Mouse (Mus musculus): ENCODE measurements around the gene Trp53. TPM values are rescaled to one million over a fixed set of nuclear protein-coding genes. Genes with fewer than 3 reads are reported as not detected.

Trp53 gene
- polyA plus RNA-seq, 1 experiment = 211 TPM

GRCm38 (mm10) chr11:69632284-69633089, 52.3 kb downstream of the Trp53 start, which contains the start of gene Fxr2:
Fxr2 (plus strand) TSS chr11:69632990.
- no peak for TF ChIP-seq GATA1 (IDR thresholded peaks at IDR 0.05; ENCODE audit: low read length)

- TF ChIP-seq GATA1 (IDR thresholded peaks at IDR 0.05; ENCODE audit: low read length) = no peak
These were observed 53.1 kb downstream of the Trp53 start for GRCm38 (mm10) chr11:69633128-69633866.

- TF ChIP-seq GATA1 (IDR thresholded peaks at IDR 0.05; ENCODE audit: low read length) = no peak
These were observed 55.3 kb downstream of the Trp53 start for GRCm38 (mm10) chr11:69635471-69635870.

Other genes with a start within 250 kb of the Trp53 start
- gene Rnf227, start 239.9 kb upstream of the Trp53 start, polyA plus RNA-seq (2012) = not detected in 2 replicates
- 279 and 331 TPM in 2 replicates for gene Chd3, start 211.0 kb upstream of the Trp53 start, polyA plus RNA-seq (2012)
- gene Naa38, start 184.9 kb upstream of the Trp53 start, polyA plus RNA-seq (2012) = 126 and 142 TPM in 2 replicates
- 7.4 and 7.5 TPM in 2 replicates for gene Cyb5d1, start 184.7 kb upstream of the Trp53 start, polyA plus RNA-seq (2012)
- 2.3 and 3.6 TPM in 2 replicates for gene Tmem88, start 182.1 kb upstream of the Trp53 start, polyA plus RNA-seq (2012)
- gene Kdm6b, start 166.7 kb upstream of the Trp53 start, polyA plus RNA-seq (2012) = 59.3 and 72.1 TPM in 2 replicates
- 0.01 and 0.02 TPM in 2 replicates for gene Dnah2, start 31.2 kb upstream of the Trp53 start, polyA plus RNA-seq (2012)
- 0.66 and 0.68 TPM in 2 replicates for gene Efnb3, start 20.2 kb upstream of the Trp53 start, polyA plus RNA-seq (2012)
- gene Wrap53, start 104 bp upstream of the Trp53 start, polyA plus RNA-seq (2012) = 11.0 and 23.0 TPM in 2 replicates
- gene Atp1b2, start 25.6 kb downstream of the Trp53 start, polyA plus RNA-seq (2012) = 69.6 and 87.4 TPM in 2 replicates
- gene Shbg, start 37.5 kb downstream of the Trp53 start, polyA plus RNA-seq (2012) = not detected in 2 replicates
- gene Sat2, start 41.7 kb downstream of the Trp53 start, polyA plus RNA-seq (2012) = not detected in 2 replicates
- gene Fxr2, start 52.6 kb downstream of the Trp53 start, polyA plus RNA-seq (2012) = 76.6 and 104 TPM in 2 replicates
- 0.30 and 0.49 TPM in 2 replicates for gene Sox15, start 75.0 kb downstream of the Trp53 start, polyA plus RNA-seq (2012)
- gene Mpdu1, start 82.3 kb downstream of the Trp53 start, polyA plus RNA-seq (2012) = 24.4 and 30.0 TPM in 2 replicates
- 1.1 and 1.2 TPM in 2 replicates for gene Cd68, start 85.8 kb downstream of the Trp53 start, polyA plus RNA-seq (2012)
- 326 and 403 TPM in 2 replicates for gene Eif4a1, start 92.1 kb downstream of the Trp53 start, polyA plus RNA-seq (2012)
- 117 and 153 TPM in 2 replicates for gene Senp3, start 101.7 kb downstream of the Trp53 start, polyA plus RNA-seq (2012)
- gene Tnfsf13, start 105.4 kb downstream of the Trp53 start, polyA plus RNA-seq (2012) = not detected in 2 replicates
- gene Tnfsf12, start 115.5 kb downstream of the Trp53 start, polyA plus RNA-seq (2012) = not detected in 2 replicates
- not detected in 2 replicates for gene Tnfsfm13, start 115.7 kb downstream of the Trp53 start, polyA plus RNA-seq (2012)
- gene Polr2a, start 178.3 kb downstream of the Trp53 start, polyA plus RNA-seq (2012) = 65.1 and 65.3 TPM in 2 replicates
- not detected in 2 replicates for gene Slc35g3, start 181.6 kb downstream of the Trp53 start, polyA plus RNA-seq (2012)
- gene Zbtb4, start 185.6 kb downstream of the Trp53 start, polyA plus RNA-seq (2012) = 14.5 and 15.2 TPM in 2 replicates
- gene Chrnb1, start 215.6 kb downstream of the Trp53 start, polyA plus RNA-seq (2012) = 0.03 and 0.11 TPM in 2 replicates
- gene Fgf11, start 221.5 kb downstream of the Trp53 start, polyA plus RNA-seq (2012) = 0.39 and 0.53 TPM in 2 replicates
- gene Tmem102, start 225.3 kb downstream of the Trp53 start, polyA plus RNA-seq (2012) = not detected in 2 replicates
- not detected in 2 replicates for gene Gm39566, start 234.9 kb downstream of the Trp53 start, polyA plus RNA-seq (2012)
- not detected in 2 replicates for gene Spem2, start 238.1 kb downstream of the Trp53 start, polyA plus RNA-seq (2012)
- gene Spem1, start 241.8 kb downstream of the Trp53 start, polyA plus RNA-seq (2012) = not detected in 2 replicates